Mouse (Mus musculus): ENCODE measurements at regions not wholly inside any gene's neighbourhood (a gene's known extent, or its start where the extent isn't known, plus 50 kb on each side); places are given as distances from the start of the nearest gene placed in this dataset.

GRCm38 (mm10) chr13:72023666-72024065, 60.1 kb upstream of the Irx1 start:
- ATAC-seq (ENCODE audit: borderline replicate concordance, extremely low read depth, low FRiP score, low TSS enrichment), result no peak
- no peak overlapping the region for H3K9ac ChIP-seq
- no peaks in the 10 kb centered on the region for H3K36me3 ChIP-seq
- no peaks in the 10 kb centered on the region for H3K9me3 ChIP-seq
- H3K27ac ChIP-seq, result no peak overlapping the region
- H3K27me3 ChIP-seq, result no peaks in the 10 kb centered on the region
- no peaks in the 10 kb centered on the region for H3K4me1 ChIP-seq
- WGBS, result 66% methylated on average over 5 of the region's 5 CpGs
- no peak overlapping the region for H3K4me3 ChIP-seq
- no peak overlapping the region for H3K4me2 ChIP-seq

- Histone ChIP-seq H3K4me1 (no peaks in the 10 kb centered on the region), H3K4me3 (no peak overlapping the region), H3K9ac (no peak overlapping the region), H3K27ac (0 out of 2 replicates have a peak overlapping the region, but pooled peaks have one; percentile 2), H3K36me3 (no peaks in the 10 kb centered on the region), H3K4me2 (no peak overlapping the region), H3K9me3 (no peaks in the 10 kb centered on the region), H3K27me3 (no peaks in the 10 kb centered on the region)
- 54% methylated on average over 5 of the region's 5 CpGs for WGBS
- no peak for ATAC-seq (ENCODE audit: borderline replicate concordance, extremely low read depth, low FRiP score, low TSS enrichment)
Observed at GRCm38 (mm10) chr13:72043930-72044470, 80.5 kb upstream of the Irx1 start.

DNA sequence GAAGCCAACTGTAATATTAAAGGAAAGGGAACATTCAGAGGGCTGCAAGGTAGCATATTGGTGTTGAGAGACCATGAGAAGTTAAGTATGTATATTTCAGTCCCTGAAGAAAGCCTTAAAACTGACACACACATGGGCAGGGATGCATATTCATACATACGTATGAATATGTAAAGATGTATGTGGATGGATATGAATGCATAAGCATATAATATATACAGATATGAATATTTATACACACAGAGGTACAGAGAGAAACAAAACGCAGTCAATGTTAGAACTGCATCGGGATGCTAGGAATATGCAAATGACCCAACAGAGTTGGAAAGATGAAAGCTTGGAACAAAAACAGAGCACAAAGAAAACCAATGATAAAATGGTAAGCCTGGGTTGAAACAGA, 92.9 kb upstream of the Irx1 start:
- no peaks in the 10 kb centered on the region for H3K9me3 ChIP-seq
- H3K9ac ChIP-seq, result no peak overlapping the region
- no peaks in the 10 kb centered on the region for H3K36me3 ChIP-seq
- H3K4me2 ChIP-seq, result no peak overlapping the region
- 90% methylated on average over 3 of the region's 3 CpGs for WGBS
- no peaks in the 10 kb centered on the region for H3K27me3 ChIP-seq
- H3K4me3 ChIP-seq, result no peak overlapping the region
- no peaks in the 10 kb centered on the region for H3K4me1 ChIP-seq
- ATAC-seq (ENCODE audit: borderline replicate concordance, extremely low read depth, low FRiP score, low TSS enrichment), result no peak
- H3K27ac ChIP-seq, result no peak overlapping the region

- no peaks in the 10 kb centered on the region for H3K9me3 ChIP-seq
- H3K36me3 ChIP-seq, result no peaks in the 10 kb centered on the region
- H3K9ac ChIP-seq, result no peak overlapping the region
- H3K4me2 ChIP-seq, result no peak overlapping the region
- H3K4me3 ChIP-seq, result no peak overlapping the region
- H3K27me3 ChIP-seq, result no peaks in the 10 kb centered on the region
- 45% methylated on average over 6 of the region's 6 CpGs for WGBS
- ATAC-seq (ENCODE audit: borderline replicate concordance, extremely low read depth, low FRiP score, low TSS enrichment), result no peak
- no peak overlapping the region for H3K27ac ChIP-seq
- H3K4me1 ChIP-seq, result no peaks in the 10 kb centered on the region
Observed at GRCm38 (mm10) chr13:72061659-72062058, 98.1 kb upstream of the Irx1 start.

- no peaks in the 10 kb centered on the region for H3K27me3 ChIP-seq
- H3K4me1 ChIP-seq, result no peaks in the 10 kb centered on the region
- no peaks in the 10 kb centered on the region for H3K36me3 ChIP-seq
- H3K4me2 ChIP-seq, result no peak overlapping the region
- no peak overlapping the region for H3K27ac ChIP-seq
- ATAC-seq (ENCODE audit: borderline replicate concordance, extremely low read depth, low FRiP score, low TSS enrichment), result no peak
- no peak overlapping the region for H3K9ac ChIP-seq
- no peak overlapping the region for H3K4me3 ChIP-seq
- H3K9me3 ChIP-seq, result no peaks in the 10 kb centered on the region
- WGBS, result 49% methylated on average over 5 of the region's 5 CpGs
Observed at GRCm38 (mm10) chr13:72063278-72063761, 99.8 kb upstream of the Irx1 start.

DNA sequence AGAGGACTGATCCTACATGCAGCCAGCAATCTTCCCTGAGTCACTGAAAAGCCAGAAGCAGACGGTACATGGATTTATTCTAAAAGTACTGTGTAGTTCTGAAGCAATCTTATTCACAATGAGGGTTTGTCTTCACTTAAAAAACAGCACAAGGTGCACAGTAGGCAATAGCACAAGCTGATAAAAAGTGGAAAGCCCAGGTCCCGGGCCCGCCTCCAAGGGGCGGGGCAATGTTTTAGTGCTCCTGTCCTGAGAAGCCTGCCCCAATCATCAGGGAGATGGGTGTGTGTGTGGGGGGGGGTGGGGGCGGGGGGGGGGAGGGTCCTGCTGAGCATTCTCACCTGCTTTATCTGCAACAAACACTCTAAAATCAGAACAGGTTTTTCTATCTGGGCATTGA, 133.1 kb upstream of the Irx1 start:
- no peak overlapping the region for H3K9ac ChIP-seq
- 40% methylated on average over 5 of the region's 5 CpGs for WGBS
- no peak for ATAC-seq (ENCODE audit: borderline replicate concordance, extremely low read depth, low FRiP score, low TSS enrichment)

GRCm38 (mm10) chr13:72097268-72097667, 133.7 kb upstream of the Irx1 start:
- no peak for ATAC-seq (ENCODE audit: borderline replicate concordance, extremely low read depth, low FRiP score, low TSS enrichment)
- H3K4me3 ChIP-seq, result no peak overlapping the region
- H3K4me2 ChIP-seq, result no peak overlapping the region
- no peaks in the 10 kb centered on the region for H3K27me3 ChIP-seq
- H3K9ac ChIP-seq, result no peak overlapping the region
- no peak overlapping the region for H3K27ac ChIP-seq
- H3K9me3 ChIP-seq, result no peaks in the 10 kb centered on the region
- no peaks in the 10 kb centered on the region for H3K4me1 ChIP-seq
- H3K36me3 ChIP-seq, result no peaks in the 10 kb centered on the region
- WGBS, result 49% methylated on average over 8 of the region's 8 CpGs

More for the DNA sequence above, 133.1 kb upstream of the Irx1 start:
- Histone ChIP-seq H3K27ac (no peak overlapping the region), H3K4me1 (no peaks in the 10 kb centered on the region), H3K36me3 (no peaks in the 10 kb centered on the region), H3K4me3 (no peak overlapping the region), H3K4me2 (no peak overlapping the region), H3K9me3 (no peaks in the 10 kb centered on the region), H3K27me3 (no peaks in the 10 kb centered on the region)

DNA sequence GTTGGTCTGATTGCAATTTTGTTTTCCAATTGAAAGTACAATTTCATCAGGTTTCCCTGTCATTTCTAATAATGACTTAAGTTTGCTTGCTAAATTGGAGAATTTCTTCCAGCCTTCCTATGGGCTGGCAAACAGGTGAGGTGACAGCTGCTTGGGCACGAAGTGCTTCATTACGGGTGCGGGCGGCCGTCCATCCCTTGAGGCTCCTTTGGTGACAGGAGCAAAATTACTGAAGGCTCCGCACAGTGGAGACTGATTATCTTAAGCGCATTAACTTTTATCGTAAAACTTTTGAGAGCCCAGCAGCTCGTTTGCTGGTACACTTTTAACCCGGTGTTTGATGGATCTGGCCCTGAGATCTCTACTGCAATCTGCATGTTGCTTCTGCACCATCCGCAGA, 134.3 kb upstream of the Irx1 start:
- Histone ChIP-seq H3K27me3 (no peaks in the 10 kb centered on the region), H3K9ac (no peak overlapping the region), H3K9me3 (no peaks in the 10 kb centered on the region), H3K27ac (no peak overlapping the region), H3K4me3 (no peak overlapping the region), H3K4me2 (no peak overlapping the region), H3K4me1 (no peaks in the 10 kb centered on the region), H3K36me3 (no peaks in the 10 kb centered on the region)
- no peak for ATAC-seq (ENCODE audit: borderline replicate concordance, extremely low read depth, low FRiP score, low TSS enrichment)
- WGBS, result 77% methylated on average over 11 of the region's 11 CpGs

GRCm38 (mm10) chr13:72100741-72101140, 137.2 kb upstream of the Irx1 start:
- Histone ChIP-seq H3K4me1 (no peaks in the 10 kb centered on the region), H3K4me2 (no peak overlapping the region), H3K27me3 (no peaks in the 10 kb centered on the region), H3K4me3 (no peak overlapping the region), H3K27ac (no peak overlapping the region), H3K9ac (no peak overlapping the region), H3K9me3 (no peaks in the 10 kb centered on the region), H3K36me3 (no peaks in the 10 kb centered on the region)
- ATAC-seq (ENCODE audit: borderline replicate concordance, extremely low read depth, low FRiP score, low TSS enrichment), result no peak
- WGBS, result 74% methylated on average over 5 of the region's 5 CpGs

GRCm38 (mm10) chr13:72108666-72109065, 145.1 kb upstream of the Irx1 start:
- Histone ChIP-seq H3K4me1 (no peaks in the 10 kb centered on the region), H3K4me3 (no peak overlapping the region), H3K27ac (no peak overlapping the region), H3K4me2 (no peak overlapping the region), H3K27me3 (no peaks in the 10 kb centered on the region), H3K36me3 (no peaks in the 10 kb centered on the region), H3K9me3 (no peaks in the 10 kb centered on the region), H3K9ac (no peak overlapping the region)
- WGBS, result 50% methylated on average over 1 of the region's 1 CpGs
- ATAC-seq (ENCODE audit: borderline replicate concordance, extremely low read depth, low FRiP score, low TSS enrichment), result no peak

DNA sequence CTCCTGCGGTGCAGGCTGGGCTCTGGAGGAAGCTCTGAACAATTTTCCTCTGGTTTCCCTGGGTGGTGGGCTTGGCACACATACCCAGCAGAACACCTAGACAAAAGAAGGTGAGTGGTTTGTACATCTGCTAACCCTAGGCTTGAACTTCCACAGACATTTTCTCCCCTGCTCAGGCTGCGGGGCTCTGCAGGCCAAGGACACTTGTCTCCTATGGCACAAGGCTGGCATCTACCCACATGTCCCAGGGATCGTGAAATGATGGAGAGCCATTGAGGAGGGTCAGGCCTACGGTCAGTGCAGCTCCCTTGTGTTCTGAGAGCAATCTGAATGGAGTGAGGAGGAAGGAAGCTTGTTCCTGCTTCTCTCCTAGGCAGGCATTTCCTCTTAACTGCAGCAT, 150.4 kb upstream of the Irx1 start:
- no peaks in the 10 kb centered on the region for H3K9me3 ChIP-seq
- no peaks in the 10 kb centered on the region for H3K27me3 ChIP-seq
- H3K4me1 ChIP-seq, result no peaks in the 10 kb centered on the region
- WGBS, result 78% methylated on average over 4 of the region's 4 CpGs
- H3K9ac ChIP-seq, result no peak overlapping the region
- H3K27ac ChIP-seq, result no peak overlapping the region
- no peak for ATAC-seq (ENCODE audit: borderline replicate concordance, extremely low read depth, low FRiP score, low TSS enrichment)
- H3K4me2 ChIP-seq, result no peak overlapping the region
- H3K4me3 ChIP-seq, result no peak overlapping the region
- H3K36me3 ChIP-seq, result no peaks in the 10 kb centered on the region

- Histone ChIP-seq H3K36me3 (no peaks in the 10 kb centered on the region), H3K27me3 (no peaks in the 10 kb centered on the region), H3K4me1 (no peaks in the 10 kb centered on the region), H3K9me3 (no peaks in the 10 kb centered on the region), H3K9ac (no peak overlapping the region), H3K4me2 (no peak overlapping the region), H3K27ac (no peak overlapping the region), H3K4me3 (no peak overlapping the region)
- 48% methylated on average over 10 of the region's 10 CpGs for WGBS
- ATAC-seq (ENCODE audit: borderline replicate concordance, extremely low read depth, low FRiP score, low TSS enrichment), result no peak
Observed at GRCm38 (mm10) chr13:72114776-72115663, 151.5 kb upstream of the Irx1 start.
